Comparison of ENCODE assay signal across 12 mouse cellular contexts in genomic region chr11:96729462-96729861, GRCm38 (mm10). TPM values are rescaled to one million over a fixed set of nuclear protein-coding genes. Genes with fewer than 3 reads are reported as not detected.
DNase-seq lines count a peak whose midpoint lies in the region; ATAC-seq and TF ChIP-seq lines count a peak whose summit lies in the region.
"Had no signal": no experiment of that assay in that cellular context is flagged by ENCODE, and none has a peak within 500 bp of the region (broad histone marks: within the 10 kb centered on the region; RNA-seq: fewer than 3 reads in every experiment).

No protein-coding gene starts in this region.

- H3K4me2 ChIP-seq in intestine, postnatal 0 days (replicated peaks; ENCODE audit: low read depth): no peak overlapping the region
- H3K4me2 ChIP-seq in intestine, embryonic 15.5 days (replicated peaks): no peak overlapping the region
- H3K4me2 ChIP-seq in hindbrain, postnatal 0 days (ENCODE audit: low read depth, low read length): peak overlapping the region; percentile 39
- H3K4me2 ChIP-seq: stomach, embryonic 15.5 days had no signal

- DNase-seq in cerebellum, postnatal 10 days: peak; percentile 36 to 50
- no peak for DNase-seq in cerebellum, adult 11-12 months
- peak; percentile 80 for DNase-seq in hindbrain, postnatal 0 days (ENCODE audit: low spot score)
- no peak for DNase-seq in urinary bladder, postnatal 14 days (ENCODE audit: low spot score)
- no peak for DNase-seq in frontal cortex, adult 2 months (ENCODE audit: extremely low spot score in 1 of 2, low spot score in 1 of 2)
- DNase-seq: adrenal gland, postnatal 25 days; lung, adult 18-20 months had no signal

- H3K27me3 ChIP-seq in intestine, postnatal 0 days (replicated peaks; ENCODE audit: control insufficient read depth, insufficient read depth, low read length): no peaks in the 10 kb centered on the region
- H3K27me3 ChIP-seq in intestine, embryonic 15.5 days (replicated peaks): no peaks in the 10 kb centered on the region; the same call in 1 of the 2 replicates
- peaks cover 27% of the 10 kb centered on the region for H3K27me3 ChIP-seq in E14TG2a.4 (ENCODE audit: insufficient read depth, low read length)
- H3K27me3 ChIP-seq in hindbrain, postnatal 0 days (ENCODE audit: insufficient read depth, low read length): no peaks in the 10 kb centered on the region
- H3K27me3 ChIP-seq: stomach, embryonic 15.5 days had no signal

- H3K4me1 ChIP-seq in intestine, postnatal 0 days (replicated peaks; ENCODE audit: control insufficient read depth, insufficient read depth, low read length): no peaks in the 10 kb centered on the region
- H3K4me1 ChIP-seq in intestine, embryonic 15.5 days (replicated peaks): 0 out of 2 replicates have a peak, but pooled peaks cover 2% of the 10 kb centered on the region
- H3K4me1 ChIP-seq in E14TG2a.4 (replicated peaks; ENCODE audit: low read depth, low read length): peaks cover 38% of the 10 kb centered on the region
- peaks cover 18% of the 10 kb centered on the region for H3K4me1 ChIP-seq in hindbrain, postnatal 0 days (ENCODE audit: insufficient read depth, low read length)
- H3K4me1 ChIP-seq: stomach, embryonic 15.5 days had no signal

- ATAC-seq in intestine, postnatal 0 days: no peak
- ATAC-seq in intestine, embryonic 15.5 days: no peak
- ATAC-seq in hindbrain, postnatal 0 days: no peak
- ATAC-seq: inflammation-experienced regulatory T-cells, adult 6 months had no signal

- WGBS in intestine, postnatal 0 days: 34% methylated on average over 9 of the region's 9 CpGs
- 32% methylated on average over 9 of the region's 9 CpGs for WGBS in intestine, embryonic 15.5 days
- 20% methylated on average over 9 of the region's 9 CpGs for WGBS in hindbrain, postnatal 0 days

- H3K9ac ChIP-seq in intestine, postnatal 0 days (ENCODE audit: low read depth, low read length): no peak overlapping the region
- no peak overlapping the region for H3K9ac ChIP-seq in intestine, embryonic 15.5 days
- 0 out of 2 replicates have a peak overlapping the region, but pooled peaks have one; percentile 19 for H3K9ac ChIP-seq in hindbrain, postnatal 0 days (replicated peaks; ENCODE audit: low read length)
- H3K9ac ChIP-seq: stomach, embryonic 15.5 days had no signal

- H3K36me3 ChIP-seq in intestine, postnatal 0 days (ENCODE audit: control insufficient read depth, insufficient read depth): no peaks in the 10 kb centered on the region
- no peaks in the 10 kb centered on the region for H3K36me3 ChIP-seq in intestine, embryonic 15.5 days
- no peaks in the 10 kb centered on the region for H3K36me3 ChIP-seq in E14TG2a.4 (ENCODE audit: insufficient read depth, low read length)
- no peaks in the 10 kb centered on the region for H3K36me3 ChIP-seq in hindbrain, postnatal 0 days (ENCODE audit: insufficient read depth, low read length)
- H3K36me3 ChIP-seq: stomach, embryonic 15.5 days had no signal

- H3K27ac ChIP-seq in intestine, postnatal 0 days (ENCODE audit: low read depth, low read length): no peak overlapping the region
- H3K27ac ChIP-seq in intestine, embryonic 15.5 days: no peak overlapping the region
- peak overlapping the region; percentile 41; the same call in 1 of the 2 replicates for H3K27ac ChIP-seq in hindbrain, postnatal 0 days
- H3K27ac ChIP-seq: stomach, embryonic 15.5 days had no signal

- TF ChIP-seq CTCF in intestine, postnatal 0 days (IDR thresholded peaks at IDR 0.05; ENCODE audit: low read depth): peak; percentile 51
- peak; percentile 11; the same call in 1 of the 2 replicates for TF ChIP-seq CTCF in E14TG2a.4 (conservative IDR thresholded peaks at IDR 0.05; ENCODE audit: low read length)
- peak; percentile 53 for TF ChIP-seq CTCF in hindbrain, postnatal 0 days (IDR thresholded peaks at IDR 0.05; ENCODE audit: low read depth)

- no peak overlapping the region for H3K4me3 ChIP-seq in intestine, postnatal 0 days (ENCODE audit: low read depth, low read length)
- no peak overlapping the region for H3K4me3 ChIP-seq in intestine, embryonic 15.5 days (replicated peaks)
- no peak overlapping the region for H3K4me3 ChIP-seq in E14TG2a.4 (replicated peaks; ENCODE audit: low read length)
- no peak overlapping the region for H3K4me3 ChIP-seq in hindbrain, postnatal 0 days (ENCODE audit: low read length)
- H3K4me3 ChIP-seq: stomach, embryonic 15.5 days had no signal

- H3K9me3 ChIP-seq in intestine, postnatal 0 days (ENCODE audit: control insufficient read depth): no peaks in the 10 kb centered on the region
- H3K9me3 ChIP-seq in intestine, embryonic 15.5 days: no peaks in the 10 kb centered on the region
- H3K9me3 ChIP-seq in E14TG2a.4 (ENCODE audit: low read length): peaks cover 7% of the 10 kb centered on the region
- no peaks in the 10 kb centered on the region for H3K9me3 ChIP-seq in hindbrain, postnatal 0 days (ENCODE audit: low read length)
- H3K9me3 ChIP-seq: stomach, embryonic 15.5 days had no signal

RNA-seq across cellular contexts. Expression of gene Snx11, which starts 47.9 kb away (rescaled TPM):
- 12.0 and 15.0 TPM in 2 replicates for polyA plus RNA-seq in intestine, postnatal 0 days (2015; fragmentation: Nextera tagmentation; extraction: Ambion mirVana)
- 14.4 and 14.6 TPM in 2 replicates for polyA plus RNA-seq in intestine, embryonic 15.5 days (2015; fragmentation: Nextera tagmentation; extraction: Ambion mirVana)
- 66.0 and 71.4 TPM in 2 replicates for total RNA-seq in hindbrain, postnatal 0 days (2014; rRNA removed)
- polyA plus RNA-seq in hindbrain, postnatal 0 days (2015; fragmentation: Nextera tagmentation; extraction: Ambion mirVana): 36.5 and 40.9 TPM in 2 replicates
- 42.0 and 48.0 TPM in 2 replicates for polyA plus RNA-seq in frontal cortex, adult 2 months (2012; rRNA removed)

RNA-seq across cellular contexts. Expression of gene Cbx1, which starts 59.5 kb away (rescaled TPM):
- 39.3 and 41.6 TPM in 2 replicates for polyA plus RNA-seq in intestine, postnatal 0 days (2015; fragmentation: Nextera tagmentation; extraction: Ambion mirVana)
- 92.8 and 101 TPM in 2 replicates for polyA plus RNA-seq in intestine, embryonic 15.5 days (2015; fragmentation: Nextera tagmentation; extraction: Ambion mirVana)
- 23.1 and 27.9 TPM in 2 replicates for total RNA-seq in hindbrain, postnatal 0 days (2014; rRNA removed)
- polyA plus RNA-seq in hindbrain, postnatal 0 days (2015; fragmentation: Nextera tagmentation; extraction: Ambion mirVana): 57.2 and 63.0 TPM in 2 replicates
- 37.5 and 42.8 TPM in 2 replicates for polyA plus RNA-seq in frontal cortex, adult 2 months (2012; rRNA removed)

Comparison
In these comparisons a context has a peak if more than half of its experiments do, and no peak if none do; other contexts are left out.
1. DNase-seq: peak in cerebellum, postnatal 10 days (2 of 2) and hindbrain, postnatal 0 days (single experiment); none in cerebellum, adult 11-12 months (single experiment), urinary bladder, postnatal 14 days (single experiment) and frontal cortex, adult 2 months (0 of 2).
2. Peak in every context shown above with its lines, with median percentiles within 50 percentile points of each other: CTCF ChIP-seq.